Mouse (Mus musculus) cortical plate, adult 2 months (tissue): ENCODE measurements around the gene Vmn1r201. TPM values are rescaled to one million over a fixed set of nuclear protein-coding genes. Genes with fewer than 3 reads are reported as not detected.

Experiments
- H3K27ac ChIP-seq: fragments of 200-500 bp; 2 replicates; pipeline ENCODE4 v1.5.1; 2012; ENCODE audit warnings: low read length, control low read depth, inconsistent platforms; ENCODE audit not compliant: insufficient read depth
- H3K4me1 ChIP-seq: fragments of 200-500 bp; 2 replicates; pipeline ENCODE4 v1.6.1; 2011; ENCODE audit warnings: low read length; ENCODE audit not compliant: control insufficient read depth, insufficient read depth
- H3K4me3 ChIP-seq: fragments of 200-500 bp; 2 replicates; pipeline ENCODE4 v1.5.1; 2011; ENCODE audit warnings: mild to moderate bottlenecking, low read length, control low read depth; ENCODE audit not compliant: insufficient read depth
- CTCF ChIP-seq: fragments of 200-500 bp; IDR thresholded peaks from 2 replicates; pipeline ENCODE4 v1.5.1; 2011; ENCODE audit warnings: mild to moderate bottlenecking, control low read depth, low read length; ENCODE audit not compliant: insufficient read depth; ENCODE audit errors: extremely low read depth
- POLR2A ChIP-seq: fragments of 200-500 bp; IDR thresholded peaks from 2 replicates; pipeline ENCODE4 v1.6.1; 2011; ENCODE audit warnings: mild to moderate bottlenecking, low read length, control low read depth; ENCODE audit not compliant: insufficient read depth; ENCODE audit errors: extremely low read depth
- polyA plus RNA-seq: library from polyadenylated mRNA; depleted of rRNA; stranded (reverse); fragments of >200 nt; gene quantifications from 2 replicates; pipeline ENCODE4 v1.2.3, GENCODE M21; 2012; rRNA removed

Vmn1r201 gene
- not detected in 2 replicates for polyA plus RNA-seq

- Histone ChIP-seq H3K4me3 (no peak within 1 kb of the TSS), H3K4me1 (no peaks in the 10 kb centered on the region), H3K27ac (no peak within 1 kb of the TSS)
- TF ChIP-seq CTCF, result no peak
- TF ChIP-seq POLR2A, result no peak
Observed at GRCm38 (mm10) chr13:22471623-22472022, at the start of gene Vmn1r201. Vmn1r201 (plus strand) TSS chr13:22471923.

- H3K27ac ChIP-seq, result no peak overlapping the region
- H3K4me1 ChIP-seq, result no peaks in the 10 kb centered on the region
- no peak for TF ChIP-seq POLR2A
- TF ChIP-seq CTCF, result no peak
- H3K4me3 ChIP-seq, result no peak overlapping the region
Observed at GRCm38 (mm10) chr13:22455145-22455544, 16.6 kb upstream of the Vmn1r201 start.

GRCm38 (mm10) chr13:22502431-22502830 is 30.7 kb downstream of the Vmn1r201 start:
- H3K4me3 ChIP-seq, result no peak overlapping the region
- TF ChIP-seq POLR2A (no peak), CTCF (no peak)
- no peak overlapping the region for H3K27ac ChIP-seq
- no peaks in the 10 kb centered on the region for H3K4me1 ChIP-seq

- no peak within 1 kb of the TSS for H3K4me3 ChIP-seq
- no peak for TF ChIP-seq CTCF
- TF ChIP-seq POLR2A, result no peak
- H3K4me1 ChIP-seq, result no peaks in the 10 kb centered on the region
- H3K27ac ChIP-seq, result no peak within 1 kb of the TSS
Observed at GRCm38 (mm10) chr13:22505281-22505680, 33.6 kb downstream of the Vmn1r201 start, which contains the start of gene Vmn1r202. Vmn1r202 (minus strand) TSS chr13:22505381.

GRCm38 (mm10) chr13:22517814-22518213 is 46.1 kb downstream of the Vmn1r201 start, which contains the start of gene Vmn1r203:
Vmn1r203 (plus strand) TSS chr13:22518114.
- Histone ChIP-seq H3K4me3 (no peak within 1 kb of the TSS), H3K27ac (no peak within 1 kb of the TSS)

More at GRCm38 (mm10) chr13:22517814-22518213, 46.1 kb downstream of the Vmn1r201 start, which contains the start of gene Vmn1r203:
- no peak for TF ChIP-seq POLR2A
- TF ChIP-seq CTCF, result no peak
- no peaks in the 10 kb centered on the region for H3K4me1 ChIP-seq

Other genes with a start within 250 kb of the Vmn1r201 start
- gene Vmn1r193, start 248.8 kb upstream of the Vmn1r201 start, polyA plus RNA-seq, result not detected in 2 replicates
- not detected in 2 replicates for gene Vmn1r194, start 227.7 kb upstream of the Vmn1r201 start, polyA plus RNA-seq
- gene Vmn1r195, start 201.4 kb upstream of the Vmn1r201 start, polyA plus RNA-seq, result not detected in 2 replicates
- gene Vmn1r196, start 182.0 kb upstream of the Vmn1r201 start, polyA plus RNA-seq, result not detected in 2 replicates
- not detected in 2 replicates for gene Vmn1r197, start 147.3 kb upstream of the Vmn1r201 start, polyA plus RNA-seq
- not detected in 2 replicates for gene Vmn1r198, start 121.6 kb upstream of the Vmn1r201 start, polyA plus RNA-seq
- not detected in 2 replicates for gene Vmn1r199, start 92.1 kb upstream of the Vmn1r201 start, polyA plus RNA-seq
- gene Vmn1r200, start 81.5 kb upstream of the Vmn1r201 start, polyA plus RNA-seq, result not detected in 2 replicates
- not detected in 2 replicates for gene Vmn1r202, start 33.5 kb downstream of the Vmn1r201 start, polyA plus RNA-seq
- not detected in 2 replicates for gene Vmn1r203, start 46.2 kb downstream of the Vmn1r201 start, polyA plus RNA-seq
- not detected in 2 replicates for gene Vmn1r204, start 81.3 kb downstream of the Vmn1r201 start, polyA plus RNA-seq
- gene Vmn1r205, start 121.1 kb downstream of the Vmn1r201 start, polyA plus RNA-seq, result not detected in 2 replicates
- gene Vmn1r206, start 152.3 kb downstream of the Vmn1r201 start, polyA plus RNA-seq, result 0.19 TPM in 1 of 2 replicates, not detected in the other